Mouse (Mus musculus) liver, adult 2 months (tissue): ENCODE data around the gene Perm1. TPM values are rescaled to one million over a fixed set of nuclear protein-coding genes. Genes with fewer than 3 reads are reported as not detected.

Experiments
- DNase-seq: peaks from one replicate; pipeline ENCODE4 v3.0.0-alpha.2; 2011; ENCODE audit warnings: low read depth, low spot score; ENCODE audit errors: extremely low read depth
- H3K27ac ChIP-seq: fragments of 200-500 bp; replicated peaks from 2 replicates; pipeline ENCODE4 v1.5.1; 2012; ENCODE audit warnings: low read depth, mild to moderate bottlenecking, control low read depth, inconsistent platforms, low read length; ENCODE audit not compliant: insufficient read depth
- H3K27me3 ChIP-seq: fragments of 200-500 bp; 2 replicates; pipeline ENCODE4 v1.6.1; 2012; ENCODE audit warnings: mild to moderate bottlenecking, moderate library complexity, low read length, inconsistent platforms; ENCODE audit not compliant: control insufficient read depth, insufficient read depth
- H3K36me3 ChIP-seq: fragments of 200-500 bp; 2 replicates; pipeline ENCODE4 v1.6.1; 2012; ENCODE audit warnings: low read length, inconsistent platforms; ENCODE audit not compliant: control insufficient read depth, insufficient read depth
- H3K4me1 ChIP-seq: fragments of 200-500 bp; 2 replicates; pipeline ENCODE4 v1.6.1; 2011; ENCODE audit warnings: low read length; ENCODE audit not compliant: control insufficient read depth, insufficient read depth
- H3K4me3 ChIP-seq: fragments of 200-500 bp; 2 replicates; pipeline ENCODE4 v1.5.1; 2011; ENCODE audit warnings: low read depth, mild to moderate bottlenecking, control low read depth, low read length, moderate library complexity; ENCODE audit not compliant: insufficient read depth
- H3K79me2 ChIP-seq: fragments of 200-500 bp; 2 replicates; pipeline ENCODE4 v1.6.1; 2012; ENCODE audit warnings: inconsistent platforms, mild to moderate bottlenecking, low read length, moderate library complexity; ENCODE audit not compliant: control insufficient read depth, insufficient read depth
- H3K9ac ChIP-seq: fragments of 200-500 bp; 2 replicates; pipeline ENCODE4 v1.6.1; 2012; ENCODE audit warnings: low read depth, mild to moderate bottlenecking, control low read depth, inconsistent platforms, low read length
- CTCF ChIP-seq: fragments of 200-500 bp; IDR thresholded peaks from 2 replicates; pipeline ENCODE4 v1.5.1; 2011; ENCODE audit warnings: low read depth, low read length, control low read depth
- POLR2A ChIP-seq: fragments of 200-500 bp; IDR thresholded peaks from 2 replicates; pipeline ENCODE4 v1.6.1; 2011; ENCODE audit warnings: low read length, control low read depth; ENCODE audit not compliant: insufficient read depth; ENCODE audit errors: extremely low read depth
- WGBS: fragments of 180-500 bp; shearing (Covaris S2); methylation state at CpG from one replicate; pipeline ENCODE4 v1.1.7; 2018; 5-methylcytosine and 5-hydroxymethylcytosine counted together
- polyA plus RNA-seq: library from polyadenylated mRNA; depleted of rRNA; stranded (reverse); fragments of >200 nt; gene quantifications from 2 replicates; pipeline ENCODE4 v1.2.3, GENCODE M21; 2012
- total RNA-seq: library from RNA; depleted of rRNA; stranded (reverse); fragments of >200 nt; gene quantifications from 2 replicates; pipeline ENCODE4 v1.2.3, GENCODE M21; 2014

The Perm1 gene
- total and polyA plus RNA-seq, 2 experiments: 0.04 to 0.09 TPM

- peak within 1 kb of the TSS; percentile 90 for H3K4me3 ChIP-seq
- peak within 1 kb of the TSS; percentile 81 for H3K27ac ChIP-seq
- H3K79me2 ChIP-seq: peaks cover 5% of the 10 kb centered on the region; the same call in 1 of the 2 replicates
- under 1% methylated on average over 37 of the region's 39 CpGs for WGBS
- peaks cover 17% of the 10 kb centered on the region for H3K4me1 ChIP-seq
- TF ChIP-seq CTCF (no peak), POLR2A (peak; percentile 73; the same call in 1 of the 2 replicates)
- peak within 1 kb of the TSS; percentile 91 for H3K9ac ChIP-seq
- H3K27me3 ChIP-seq: no peaks in the 10 kb centered on the region
- no peaks in the 10 kb centered on the region for H3K36me3 ChIP-seq
- peak; percentile 69 for DNase-seq
Observed at GRCm38 (mm10) chr4:156203001-156203412, 12.7 kb upstream of the Perm1 start, which contains the start of gene AW011738. AW011738 (plus strand) TSS chr4:156203304.

DNA sequence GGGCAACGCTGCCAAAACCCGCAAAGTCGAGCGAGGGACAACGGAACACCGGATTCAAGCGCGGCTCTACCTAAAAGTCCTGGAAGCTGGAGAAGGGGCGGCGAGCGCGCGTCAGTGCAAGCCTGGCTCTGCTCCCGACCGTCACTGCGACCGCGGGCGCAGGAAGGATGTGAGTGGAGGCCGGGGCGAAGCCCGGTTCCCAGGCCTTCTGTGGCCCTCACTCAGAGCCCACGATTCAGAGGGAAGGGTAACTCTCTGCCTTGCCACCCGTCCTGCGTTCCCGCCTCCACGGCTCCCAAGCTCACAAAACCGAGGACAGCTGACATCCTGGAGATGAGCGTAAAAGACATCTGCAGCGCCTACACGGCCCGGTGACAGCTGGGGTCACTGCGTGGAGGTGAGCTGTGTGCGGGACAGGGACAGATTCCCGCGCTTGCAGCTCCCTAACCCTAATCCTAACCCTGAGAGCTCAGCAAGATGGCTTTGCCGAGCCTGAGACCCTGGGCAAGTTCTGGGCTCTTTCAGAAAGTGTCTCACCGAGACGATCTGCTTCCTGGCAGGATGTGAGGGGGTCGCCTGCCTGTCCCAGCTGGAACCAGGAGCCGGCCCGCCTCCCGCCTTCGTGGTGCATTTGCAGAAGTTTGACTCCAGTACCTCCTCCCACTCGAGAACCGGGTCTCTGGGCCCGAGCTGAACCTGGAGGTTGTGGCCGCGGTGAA, 12.1 kb upstream of the Perm1 start:
- WGBS: under 1% methylated on average over 49 of the region's 49 CpGs
- Histone ChIP-seq H3K27me3 (no peaks in the 10 kb centered on the region), H3K4me1 (peaks cover 16% of the 10 kb centered on the region)

DNA sequence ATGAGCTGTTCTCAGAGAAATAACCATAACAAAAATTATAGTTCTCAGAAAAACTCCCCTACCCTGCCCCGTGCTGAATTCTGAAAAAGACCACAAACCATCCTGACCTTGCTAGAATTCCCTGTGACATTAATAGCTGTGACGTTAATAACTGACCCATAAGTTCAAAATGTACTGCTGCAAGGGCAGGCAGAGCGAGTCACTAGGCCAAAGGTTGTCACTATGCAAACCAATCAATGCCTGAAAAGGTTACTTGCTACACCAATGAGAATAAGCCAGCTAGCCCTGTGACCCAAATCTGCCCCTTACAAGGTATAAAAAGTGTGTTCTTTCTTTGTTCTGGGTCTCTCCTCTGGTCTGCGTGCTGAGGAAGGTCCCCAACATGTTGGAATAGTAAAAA, 6.8 kb upstream of the Perm1 start:
- no peak overlapping the region for H3K4me3 ChIP-seq
- H3K9ac ChIP-seq: no peak overlapping the region
- no peak overlapping the region for H3K27ac ChIP-seq
- no peaks in the 10 kb centered on the region for H3K27me3 ChIP-seq
- H3K4me1 ChIP-seq: peaks cover 11% of the 10 kb centered on the region
- no peaks in the 10 kb centered on the region for H3K36me3 ChIP-seq
- peaks cover 5% of the 10 kb centered on the region; the same call in 1 of the 2 replicates for H3K79me2 ChIP-seq
- WGBS: 51% methylated on average over 4 of the region's 4 CpGs
- TF ChIP-seq POLR2A: no peak
- TF ChIP-seq CTCF: no peak
- peak; percentile 57 for DNase-seq

More for the DNA sequence above, 12.1 kb upstream of the Perm1 start:
- TF ChIP-seq POLR2A (no peak), CTCF (no peak)
- Histone ChIP-seq H3K4me3 (peak overlapping the region; percentile 90), H3K27ac (peak overlapping the region; percentile 81), H3K9ac (peak overlapping the region; percentile 91), H3K79me2 (peaks cover 5% of the 10 kb centered on the region; the same call in 1 of the 2 replicates), H3K36me3 (no peaks in the 10 kb centered on the region)
- DNase-seq: no peak

DNA sequence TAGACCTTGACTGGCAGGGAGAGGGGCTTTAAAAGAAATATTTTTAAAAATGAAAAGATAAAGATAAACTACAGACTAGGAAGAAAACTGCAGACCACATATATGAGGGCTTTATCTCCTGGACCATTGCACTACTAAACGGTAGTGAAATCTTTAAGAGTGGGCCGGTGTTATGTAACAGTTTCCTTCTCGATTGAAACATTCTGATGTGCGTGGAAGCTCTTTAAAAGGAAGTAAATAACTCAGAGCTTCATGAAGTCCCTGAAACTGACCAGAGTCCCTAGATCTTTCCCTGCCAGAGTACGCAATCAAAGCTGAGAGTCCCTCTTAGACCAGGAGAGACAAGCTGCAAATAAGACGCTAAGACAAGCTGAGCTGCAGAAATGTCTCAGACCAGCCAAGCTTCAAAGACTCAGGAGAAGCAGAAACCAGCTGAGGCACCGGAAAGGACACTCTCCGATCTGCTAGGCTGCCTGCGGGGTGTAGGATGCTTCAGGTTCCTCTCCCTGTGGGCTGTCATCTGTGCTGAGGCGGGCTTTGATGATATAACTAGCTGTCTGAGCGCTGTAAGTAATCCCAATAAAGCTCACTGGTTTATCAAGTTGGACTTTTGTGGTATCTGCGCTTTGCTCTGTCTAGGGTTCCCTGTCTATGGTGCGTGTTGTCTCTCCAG, 5.6 kb upstream of the Perm1 start:
- H3K27ac ChIP-seq: no peak overlapping the region
- H3K4me1 ChIP-seq: peaks cover 4% of the 10 kb centered on the region; the same call in 1 of the 2 replicates
- no peak overlapping the region for H3K4me3 ChIP-seq
- H3K79me2 ChIP-seq: no peaks in the 10 kb centered on the region
- H3K27me3 ChIP-seq: no peaks in the 10 kb centered on the region
- WGBS: 82% methylated on average over 13 of the region's 13 CpGs
- no peak overlapping the region for H3K9ac ChIP-seq
- TF ChIP-seq CTCF (no peak), POLR2A (no peak)
- H3K36me3 ChIP-seq: no peaks in the 10 kb centered on the region
- no peak for DNase-seq

- WGBS: 94% methylated on average over 13 of the region's 13 CpGs
- no peaks in the 10 kb centered on the region; the same call in 1 of the 2 replicates for H3K27me3 ChIP-seq
- H3K4me1 ChIP-seq: no peaks in the 10 kb centered on the region
- H3K27ac ChIP-seq: no peak overlapping the region
- no peaks in the 10 kb centered on the region for H3K36me3 ChIP-seq
- no peaks in the 10 kb centered on the region for H3K79me2 ChIP-seq
- H3K9ac ChIP-seq: no peak overlapping the region
- TF ChIP-seq CTCF (no peak), POLR2A (no peak)
- no peak overlapping the region for H3K4me3 ChIP-seq
- no peak for DNase-seq
Observed at GRCm38 (mm10) chr4:156213134-156213533, 2.5 kb upstream of the Perm1 start.
